Mouse (Mus musculus): ENCODE results near the gene Reep6.
A peak's percentile ranks its signal among the peaks of the same experiment; 100 is the strongest.

DNA sequence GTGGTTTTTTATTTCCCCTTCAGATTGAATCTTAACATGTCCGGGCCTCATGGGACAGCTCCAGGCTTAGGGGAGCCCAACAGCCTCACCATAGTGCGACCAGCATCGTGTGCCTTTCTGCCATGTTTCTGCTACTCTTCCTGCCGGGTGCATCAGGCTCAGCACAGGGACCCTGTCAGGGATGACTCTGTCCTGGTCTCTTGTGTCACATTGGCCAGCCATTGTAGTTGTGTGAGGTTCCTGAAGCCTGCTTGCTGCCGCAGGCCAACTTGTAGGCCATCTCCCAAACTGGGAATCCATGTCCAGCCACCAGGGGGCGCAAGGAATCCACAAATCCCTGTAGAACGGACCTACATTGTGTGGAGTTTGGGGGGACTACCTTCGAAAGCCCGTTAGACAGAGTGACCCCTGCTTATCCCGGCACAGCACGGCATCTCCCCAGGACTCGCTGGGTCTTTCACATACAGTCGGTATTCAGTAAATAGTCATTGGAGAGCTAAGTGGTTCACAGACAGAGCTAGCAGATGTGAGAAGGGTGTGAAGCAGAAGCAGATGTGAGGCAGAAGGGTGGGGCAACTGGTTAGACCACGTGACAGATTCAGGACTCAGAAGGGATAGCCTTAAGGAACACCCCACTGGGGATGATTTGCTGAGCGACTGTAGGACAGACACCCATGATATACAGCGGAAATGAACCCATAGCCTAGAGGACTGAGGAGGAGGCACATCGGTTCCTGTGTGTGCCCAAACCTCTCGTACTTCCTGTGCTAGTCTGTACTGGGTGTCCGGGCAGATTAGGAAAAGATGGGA, 10.4 kb downstream of the Reep6 start:
- TF ChIP-seq CTCF (IDR thresholded peaks at IDR 0.05; ENCODE audit: extremely low read depth, insufficient read length, insufficient replicate concordance, low read depth, low read length) (peak; percentile 98), POLR2A (IDR thresholded peaks at IDR 0.05; ENCODE audit: low read depth, low read length) (no peak)
